Mouse (Mus musculus): ENCODE measurements around the gene Slc45a3. TPM values are rescaled to one million over a fixed set of nuclear protein-coding genes. Genes with fewer than 3 reads are reported as not detected.

The Slc45a3 gene
- total RNA-seq, 2 experiments from 2014 or later: 0.43 to 0.64 TPM

GRCm38 (mm10) chr1:131963085-131963951 lies 551 bp downstream of the Slc45a3 start:
- intact Hi-C loops (cut with DNase I): no loop called here
- no peak for DNase-seq (ENCODE audit: extremely low spot score in 1 of 2, low spot score in 2 of 2)

DNA sequence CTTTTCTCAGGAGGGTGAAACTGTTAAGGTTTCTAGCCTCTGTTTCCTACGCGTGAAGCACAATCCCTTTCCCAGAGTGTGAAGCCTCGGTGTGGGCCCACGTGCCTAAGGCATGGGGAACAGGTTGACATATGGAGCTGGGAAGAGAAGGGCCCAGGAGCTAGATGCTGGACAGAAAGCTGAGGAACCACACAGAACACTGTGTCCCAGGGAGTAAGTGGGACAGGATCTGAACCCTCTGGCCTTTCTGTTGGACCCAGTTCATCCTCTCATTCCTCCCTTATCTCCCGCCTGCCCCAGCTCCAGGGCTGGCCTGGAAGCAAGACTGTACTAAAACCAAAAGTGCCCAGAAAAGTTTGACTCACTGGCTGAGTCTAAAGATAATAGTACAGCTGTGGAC lies 1.3 kb downstream of the Slc45a3 start:
- no peak for DNase-seq (ENCODE audit: extremely low spot score in 1 of 2, low spot score in 2 of 2)
- intact Hi-C loops (cut with DNase I): no loop called here

GRCm38 (mm10) chr1:131964580-131964979 lies 1.8 kb downstream of the Slc45a3 start:
- intact Hi-C loops (cut with DNase I): no loop called here
- no peak for DNase-seq (ENCODE audit: extremely low spot score in 1 of 2, low spot score in 2 of 2)

DNA sequence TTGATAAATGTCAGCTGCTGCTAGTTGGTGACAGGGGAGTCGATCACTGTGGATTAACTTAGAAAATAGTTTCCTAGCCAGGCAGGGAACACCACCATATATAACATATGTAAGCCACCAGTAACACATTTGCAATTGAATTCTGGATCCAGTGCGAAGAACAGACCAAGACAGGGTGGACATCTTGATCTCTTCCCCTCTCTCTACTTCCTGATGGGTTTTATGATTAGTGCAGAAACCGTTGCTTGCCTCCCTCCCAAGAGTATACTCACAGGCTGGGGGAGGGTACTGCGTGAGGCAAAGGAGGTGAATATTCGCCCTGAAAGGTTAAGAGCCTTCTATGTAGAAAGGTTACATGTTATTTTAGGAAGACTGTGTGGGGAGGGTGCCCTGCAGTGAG lies 3.1 kb downstream of the Slc45a3 start:
- intact Hi-C loops (cut with DNase I): no loop called here
- no peak for DNase-seq (ENCODE audit: extremely low spot score in 1 of 2, low spot score in 2 of 2)

DNA sequence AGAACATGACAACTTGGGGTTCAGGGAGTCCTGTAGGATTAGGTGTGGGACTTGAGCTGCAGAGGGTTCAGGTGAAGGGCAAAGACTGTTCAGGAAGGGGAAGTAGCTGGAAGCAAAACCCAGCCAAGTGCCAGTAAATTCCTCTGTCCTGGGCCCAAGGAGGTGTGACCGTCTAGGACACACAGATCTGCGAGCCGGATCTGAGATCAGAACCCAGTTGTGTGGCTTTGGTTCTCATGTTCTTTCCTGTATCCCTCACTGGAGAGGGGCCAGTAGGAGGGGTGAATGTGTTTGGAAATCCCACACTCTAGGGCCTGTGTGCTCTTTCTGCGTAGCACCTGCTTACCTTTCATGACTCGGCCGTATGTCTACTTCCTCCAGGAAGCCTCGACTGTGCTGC lies 4.6 kb downstream of the Slc45a3 start:
- intact Hi-C loops (cut with DNase I): no loop called here
- DNase-seq (ENCODE audit: extremely low spot score in 1 of 2, low spot score in 2 of 2): no peak

DNA sequence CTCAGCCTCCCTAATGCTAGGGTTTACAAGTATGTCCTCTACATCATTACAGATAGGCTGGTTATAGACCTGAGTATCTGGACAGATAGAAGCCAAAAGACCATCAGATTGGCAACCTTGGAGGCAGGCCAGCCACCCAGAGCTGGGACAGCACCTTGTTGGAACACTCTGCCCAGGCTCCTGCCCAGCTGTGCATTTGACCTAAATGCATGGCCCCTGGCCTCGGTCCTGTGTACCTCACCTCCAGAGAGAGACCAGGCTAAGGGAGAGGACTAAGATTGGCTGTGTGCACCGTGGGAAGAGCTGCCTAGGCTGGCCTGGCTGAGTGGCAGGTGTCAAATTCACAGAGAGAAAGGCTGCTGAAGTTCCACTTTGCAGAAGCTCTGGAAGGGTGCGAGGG lies 5.8 kb downstream of the Slc45a3 start:
- no peak for DNase-seq (ENCODE audit: extremely low spot score in 1 of 2, low spot score in 2 of 2)
- intact Hi-C loops (cut with DNase I): no loop called here

GRCm38 (mm10) chr1:131968983-131969382 lies 6.2 kb downstream of the Slc45a3 start:
- DNase-seq (ENCODE audit: extremely low spot score in 1 of 2, low spot score in 2 of 2): no peak
- intact Hi-C loops (cut with DNase I): no loop called here

DNA sequence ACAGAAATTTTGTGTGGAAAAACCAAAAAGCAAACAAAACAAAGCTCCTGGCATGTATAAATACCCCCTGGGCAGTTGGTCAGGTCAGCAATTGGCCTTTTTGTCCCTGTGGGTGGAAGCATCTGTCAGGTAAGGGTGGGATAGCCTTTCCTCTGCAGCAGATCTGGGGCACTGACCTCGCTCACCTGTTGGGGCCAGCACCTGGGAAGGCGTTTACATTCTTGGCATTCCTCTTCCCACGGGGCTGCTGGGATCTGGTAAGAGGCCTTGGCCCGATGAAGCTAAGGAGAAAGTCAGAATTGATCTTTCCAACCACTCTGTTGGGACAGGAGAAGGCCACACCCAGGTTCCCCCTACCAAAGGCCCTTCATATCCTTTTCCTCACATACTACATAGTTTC lies 7.1 kb downstream of the Slc45a3 start:
- intact Hi-C loops (cut with DNase I): no loop called here
- DNase-seq (ENCODE audit: extremely low spot score in 1 of 2, low spot score in 2 of 2): no peak

DNA sequence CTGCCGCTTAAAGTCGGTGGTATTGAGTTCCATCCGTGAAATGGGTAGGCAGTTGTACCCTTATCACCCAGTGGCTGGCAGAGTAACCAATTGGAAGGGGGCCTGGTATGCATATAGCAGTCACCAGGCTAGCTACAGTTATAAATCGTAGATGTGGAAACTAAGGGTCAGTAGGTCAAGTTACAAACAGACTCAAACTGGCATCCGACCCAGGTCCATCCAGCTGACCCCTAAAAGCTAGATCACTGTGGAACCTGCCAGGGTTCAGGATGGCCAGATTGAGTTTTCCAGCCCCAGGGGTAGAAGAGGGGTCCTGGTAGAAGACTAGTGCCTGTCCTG lies 7.5 kb downstream of the Slc45a3 start:
- no peak for DNase-seq (ENCODE audit: extremely low spot score in 1 of 2, low spot score in 2 of 2)
- intact Hi-C loops (cut with DNase I): no loop called here

DNA sequence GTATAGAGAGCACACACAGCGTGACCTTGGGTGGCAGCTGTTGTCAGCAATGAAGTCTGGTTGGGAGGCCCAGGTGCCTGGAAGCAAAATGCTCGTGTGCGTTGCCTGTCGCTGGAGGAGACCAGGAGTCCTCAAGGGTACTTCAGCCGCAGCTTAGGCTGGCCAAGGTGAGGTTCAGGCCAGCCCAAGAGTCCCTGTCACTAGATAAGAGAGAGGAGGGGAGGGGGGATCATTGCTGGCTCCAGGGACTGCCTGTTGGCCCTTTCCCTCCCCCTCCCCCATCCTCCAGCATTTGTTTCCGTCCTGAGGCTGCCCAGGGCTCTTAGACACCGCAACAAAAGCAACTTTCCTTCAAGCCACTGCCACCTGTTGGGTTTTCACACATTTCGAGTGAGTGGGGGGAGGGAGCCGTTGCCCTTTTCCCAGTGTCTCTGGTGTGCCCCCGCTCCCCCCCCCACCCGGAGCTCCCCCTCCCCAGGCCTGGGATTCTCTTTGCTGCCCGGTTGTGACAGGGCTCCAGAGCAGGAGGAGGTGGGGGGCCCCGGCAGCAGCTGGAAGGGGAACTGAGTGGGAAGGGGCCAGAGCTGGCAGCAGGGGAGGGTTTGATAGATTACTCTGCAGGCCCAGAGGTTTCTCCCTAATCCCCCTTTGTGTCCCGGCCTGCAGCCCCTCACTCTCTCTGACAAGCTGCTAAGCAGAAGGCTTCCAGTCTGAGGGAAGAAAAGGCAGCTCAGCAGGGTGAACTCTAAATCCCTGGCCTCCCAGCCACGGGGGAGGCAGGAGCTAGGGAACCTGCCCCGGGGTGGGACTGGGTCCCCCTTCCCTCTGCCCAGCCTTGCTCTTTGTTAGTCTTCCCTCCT lies 8.1 kb downstream of the Slc45a3 start:
- intact Hi-C loops (cut with DNase I): no loop called here
- no peak for DNase-seq (ENCODE audit: extremely low spot score in 1 of 2, low spot score in 2 of 2)

DNA sequence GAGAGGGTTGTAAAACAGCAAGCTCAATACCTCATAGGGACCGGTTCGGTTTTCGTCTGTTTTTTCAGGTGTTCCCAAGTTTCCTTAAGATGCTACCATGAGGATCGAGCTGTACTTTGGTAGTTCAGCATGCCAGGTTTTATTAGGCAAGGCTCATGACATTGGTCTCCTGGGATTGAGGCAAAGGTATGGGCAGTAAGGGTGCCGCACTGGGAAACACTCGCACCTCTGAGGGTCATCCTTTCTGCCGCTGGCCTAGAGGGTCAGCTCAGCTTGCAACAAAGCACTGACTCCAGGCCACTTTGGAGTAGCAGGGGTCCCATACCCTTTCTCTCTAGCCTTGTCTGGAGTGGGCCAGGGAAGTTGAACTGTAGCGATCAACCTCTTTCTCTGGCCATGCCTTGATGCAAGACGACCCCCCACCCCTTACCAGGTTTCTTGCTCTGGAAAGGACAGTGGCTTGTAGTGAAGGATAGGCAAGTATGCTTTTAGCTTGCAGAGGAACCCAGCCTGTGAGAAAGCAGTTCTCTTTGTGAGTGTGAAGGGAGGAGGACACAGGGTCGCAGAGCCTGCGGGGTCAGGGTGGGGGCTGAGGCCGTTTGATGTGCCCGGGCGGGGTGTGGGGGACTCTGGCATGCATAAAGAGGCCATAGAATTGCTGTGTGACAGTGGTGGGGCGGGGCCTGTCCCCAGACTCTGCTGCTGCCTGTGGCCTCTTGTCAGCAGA lies 9.2 kb downstream of the Slc45a3 start:
- no peak for DNase-seq (ENCODE audit: extremely low spot score in 1 of 2, low spot score in 2 of 2)
- intact Hi-C loops (cut with DNase I): no loop called here

- intact Hi-C loops (cut with DNase I): no loop called here
- DNase-seq (ENCODE audit: extremely low spot score in 1 of 2, low spot score in 2 of 2): no peak
Measured at GRCm38 (mm10) chr1:131972498-131973334, 9.9 kb downstream of the Slc45a3 start.

- intact Hi-C loops (cut with DNase I): no loop called here
- DNase-seq (ENCODE audit: extremely low spot score in 1 of 2, low spot score in 2 of 2): no peak
Measured at GRCm38 (mm10) chr1:131973991-131974390, 11.2 kb downstream of the Slc45a3 start.

- intact Hi-C loops (cut with DNase I): no loop called here
Measured at GRCm38 (mm10) chr1:131976886-131977285, 14.1 kb downstream of the Slc45a3 start.

DNA sequence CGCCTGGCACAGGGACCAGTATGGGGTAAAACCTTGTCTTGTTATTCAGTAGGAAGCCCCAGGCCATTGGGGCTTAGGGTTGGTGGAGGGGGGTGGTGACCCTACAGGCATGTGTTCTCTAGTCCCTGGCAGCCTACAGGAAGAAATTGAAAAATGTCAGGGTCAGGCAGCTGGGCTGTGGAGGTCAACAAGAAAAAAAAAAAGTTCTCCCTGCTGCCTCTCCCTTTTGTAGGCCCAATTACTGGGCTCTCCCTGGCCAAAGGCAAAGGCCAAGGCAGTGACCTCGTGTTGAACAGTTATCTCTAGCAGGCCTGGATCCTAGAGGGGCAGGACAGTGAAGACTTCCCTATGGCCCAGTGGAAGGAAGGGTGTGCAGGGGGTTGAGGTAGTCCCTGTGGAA lies 17.7 kb downstream of the Slc45a3 start:
- no peak for DNase-seq (ENCODE audit: extremely low spot score in 1 of 2, low spot score in 2 of 2)
- intact Hi-C loops (cut with DNase I): loop anchor here (5.0 kb wide), 1 partner anchor 137 kb away; no protein-coding TSS in a partner anchor

More at GRCm38 (mm10) chr1:131976886-131977285, 14.1 kb downstream of the Slc45a3 start:
- DNase-seq (ENCODE audit: extremely low spot score in 1 of 2, low spot score in 2 of 2): no peak

GRCm38 (mm10) chr1:131981378-131982013 lies 18.7 kb downstream of the Slc45a3 start:
- intact Hi-C loops (cut with DNase I): loop anchor here (5.0 kb wide), 1 partner anchor 136 kb away; no protein-coding TSS in a partner anchor
- DNase-seq (ENCODE audit: extremely low spot score in 1 of 2, low spot score in 2 of 2): peak; percentile 36 to 72

DNA sequence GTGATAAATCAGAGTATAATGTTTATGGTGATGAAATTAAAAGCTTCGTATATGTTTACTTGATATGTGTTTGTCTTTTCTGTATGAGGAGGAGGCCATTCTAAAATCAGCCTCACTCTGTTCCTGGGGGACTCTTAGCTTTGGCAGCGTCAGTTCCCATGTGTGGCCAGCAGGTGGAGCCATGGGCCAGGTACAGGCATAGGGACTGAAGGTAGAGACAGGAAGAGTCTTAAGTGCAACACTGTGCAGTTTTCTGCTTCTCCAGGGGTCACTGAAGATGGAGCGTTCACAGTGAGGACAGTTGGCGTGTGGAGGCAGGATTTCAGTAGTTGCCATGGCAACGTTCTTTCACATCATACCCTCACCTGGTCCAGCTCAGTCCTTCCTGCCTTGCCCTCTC lies 20.1 kb downstream of the Slc45a3 start:
- DNase-seq (ENCODE audit: extremely low spot score in 1 of 2, low spot score in 2 of 2): peak; percentile 62 to 75
- intact Hi-C loops (cut with DNase I): loop anchor here (5.0 kb wide), 1 partner anchor 134 kb away; no protein-coding TSS in a partner anchor

DNA sequence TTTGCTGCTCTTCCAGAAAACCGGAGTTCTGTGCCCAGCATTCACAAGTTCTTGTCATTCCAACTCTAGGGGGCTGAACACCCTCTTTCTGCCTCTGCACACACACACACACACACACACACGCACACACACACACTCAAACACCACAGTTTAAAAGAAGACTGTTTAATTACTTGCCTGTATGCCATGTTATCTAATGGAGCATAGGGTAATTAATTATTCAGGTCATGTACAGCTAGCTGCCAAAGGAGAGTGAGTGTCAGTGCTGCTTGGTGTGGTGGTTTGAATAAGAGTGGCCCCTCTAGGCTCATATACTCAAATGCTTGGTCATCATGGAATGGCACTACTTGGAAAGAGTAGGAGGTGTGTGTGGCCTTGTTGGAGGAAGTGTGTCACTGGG lies 21.0 kb downstream of the Slc45a3 start:
- DNase-seq (ENCODE audit: extremely low spot score in 1 of 2, low spot score in 2 of 2): no peak
- intact Hi-C loops (cut with DNase I): loop anchor here (5.0 kb wide), 1 partner anchor 133 kb away; no protein-coding TSS in a partner anchor

Data from left cerebral cortex, postnatal 10 days (tissue).